Mouse (Mus musculus): ENCODE results near the gene Spint2. TPM values are rescaled to one million over a fixed set of nuclear protein-coding genes. Genes with fewer than 3 reads are reported as not detected.

Spint2 gene
- polyA plus RNA-seq, 1 experiment, result 426 TPM

DNA sequence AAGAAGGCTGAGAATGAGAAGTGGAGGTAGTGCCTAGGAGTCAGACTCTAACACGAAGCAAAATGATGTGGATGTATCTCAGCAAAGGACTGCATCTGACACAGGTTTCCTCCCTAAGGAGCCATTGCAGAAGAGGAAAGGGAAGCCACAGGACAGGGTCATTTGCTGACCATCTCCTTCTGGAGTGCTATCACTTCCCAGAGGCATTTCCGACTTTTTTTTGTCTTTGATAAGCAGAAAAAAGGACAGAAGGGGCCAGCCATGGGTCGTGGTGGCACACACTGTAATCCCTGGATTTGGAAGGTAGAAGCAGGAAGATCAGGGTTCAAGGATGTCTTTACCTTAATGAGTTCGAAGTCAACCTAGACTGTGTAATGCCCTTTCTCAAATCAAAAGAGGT is 45.1 kb downstream of the Spint2 start:
- 92% methylated on average over 4 of the region's 4 CpGs for WGBS
- TF ChIP-seq CTCF (IDR thresholded peaks at IDR 0.05; ENCODE audit: borderline replicate concordance, control insufficient read depth, extremely low read depth, insufficient read depth, low read length, poor library complexity) (no peak), POLR2A (IDR thresholded peaks at IDR 0.05; ENCODE audit: control insufficient read depth, extremely low read depth, insufficient read depth, low read length, poor library complexity) (no peak)
- Histone ChIP-seq H3K36me3 (ENCODE audit: control insufficient read depth, insufficient read depth, low read length) (no peaks in the 10 kb centered on the region), H3K27ac (ENCODE audit: control insufficient read depth, insufficient read depth, low read length) (no peak overlapping the region), H3K4me1 (replicated peaks; ENCODE audit: control insufficient read depth, insufficient read depth, low read length) (peaks cover 18% of the 10 kb centered on the region), H3K4me3 (ENCODE audit: control insufficient read depth, insufficient read depth, low read length) (no peak overlapping the region), H3K27me3 (ENCODE audit: control insufficient read depth, insufficient read depth, low read length) (peaks cover 10% of the 10 kb centered on the region)
- no peak for DNase-seq

- 92% methylated on average over 5 of the region's 5 CpGs for WGBS
- H3K27ac ChIP-seq (ENCODE audit: control insufficient read depth, insufficient read depth, low read length), result no peak overlapping the region
- H3K4me3 ChIP-seq (ENCODE audit: control insufficient read depth, insufficient read depth, low read length), result no peak overlapping the region
- no peaks in the 10 kb centered on the region for H3K36me3 ChIP-seq (ENCODE audit: control insufficient read depth, insufficient read depth, low read length)
- DNase-seq, result no peak
- TF ChIP-seq POLR2A (IDR thresholded peaks at IDR 0.05; ENCODE audit: control insufficient read depth, extremely low read depth, insufficient read depth, low read length, poor library complexity), result no peak
- H3K4me1 ChIP-seq (replicated peaks; ENCODE audit: control insufficient read depth, insufficient read depth, low read length), result peaks cover 18% of the 10 kb centered on the region
- peaks cover 10% of the 10 kb centered on the region for H3K27me3 ChIP-seq (ENCODE audit: control insufficient read depth, insufficient read depth, low read length)
These were observed 47.1 kb downstream of the Spint2 start for GRCm38 (mm10) chr7:29234661-29235060.

DNA sequence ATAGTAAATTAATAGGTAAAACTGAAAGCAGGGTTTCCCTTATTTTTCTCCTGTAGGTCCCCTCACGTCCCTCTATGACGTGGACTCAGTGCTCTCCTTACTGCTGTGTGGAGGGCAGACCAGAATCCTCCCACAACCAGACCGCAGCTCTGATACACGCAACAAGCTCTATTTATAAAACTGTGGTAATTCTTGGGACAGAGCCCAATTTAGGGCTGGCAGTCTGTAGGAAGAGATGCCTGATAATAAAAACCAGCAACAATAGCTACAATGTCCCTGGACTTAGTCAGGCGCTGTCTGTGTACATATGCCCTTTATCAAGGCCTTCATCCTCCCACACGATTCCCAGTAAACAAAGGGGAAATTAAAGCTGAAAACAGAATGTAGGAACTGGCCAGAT is 48.0 kb downstream of the Spint2 start:
- no peak for TF ChIP-seq CTCF (IDR thresholded peaks at IDR 0.05; ENCODE audit: borderline replicate concordance, control insufficient read depth, extremely low read depth, insufficient read depth, low read length, poor library complexity)
- no peak for TF ChIP-seq POLR2A (IDR thresholded peaks at IDR 0.05; ENCODE audit: control insufficient read depth, extremely low read depth, insufficient read depth, low read length, poor library complexity)
- no peak overlapping the region for H3K27ac ChIP-seq (ENCODE audit: control insufficient read depth, insufficient read depth, low read length)
- no peak for DNase-seq
- 44% methylated on average over 6 of the region's 6 CpGs for WGBS
- no peak overlapping the region for H3K4me3 ChIP-seq (ENCODE audit: control insufficient read depth, insufficient read depth, low read length)
- H3K36me3 ChIP-seq (ENCODE audit: control insufficient read depth, insufficient read depth, low read length), result no peaks in the 10 kb centered on the region
- peaks cover 10% of the 10 kb centered on the region for H3K27me3 ChIP-seq (ENCODE audit: control insufficient read depth, insufficient read depth, low read length)
- peaks cover 12% of the 10 kb centered on the region for H3K4me1 ChIP-seq (replicated peaks; ENCODE audit: control insufficient read depth, insufficient read depth, low read length)

GRCm38 (mm10) chr7:29232247-29233013 is 49.3 kb downstream of the Spint2 start, which contains the start of gene Kcnk6:
TSS of gene Kcnk6 (minus strand) at chr7:29232515.
- peak within 1 kb of the TSS; percentile 62 for H3K4me3 ChIP-seq (ENCODE audit: control insufficient read depth, insufficient read depth, low read length)
- peaks cover 10% of the 10 kb centered on the region for H3K27me3 ChIP-seq (ENCODE audit: control insufficient read depth, insufficient read depth, low read length)
- TF ChIP-seq CTCF (IDR thresholded peaks at IDR 0.05; ENCODE audit: borderline replicate concordance, control insufficient read depth, extremely low read depth, insufficient read depth, low read length, poor library complexity) (no peak), POLR2A (IDR thresholded peaks at IDR 0.05; ENCODE audit: control insufficient read depth, extremely low read depth, insufficient read depth, low read length, poor library complexity) (no peak)
- H3K36me3 ChIP-seq (ENCODE audit: control insufficient read depth, insufficient read depth, low read length), result no peaks in the 10 kb centered on the region
- 2% methylated on average over 62 of the region's 62 CpGs for WGBS
- H3K4me1 ChIP-seq (replicated peaks; ENCODE audit: control insufficient read depth, insufficient read depth, low read length), result peaks cover 10% of the 10 kb centered on the region
- DNase-seq, result no peak
- no peak within 1 kb of the TSS for H3K27ac ChIP-seq (ENCODE audit: control insufficient read depth, insufficient read depth, low read length)

GRCm38 (mm10) chr7:29231517-29231916 is 50.2 kb downstream of the Spint2 start:
- no peak for TF ChIP-seq CTCF (IDR thresholded peaks at IDR 0.05; ENCODE audit: borderline replicate concordance, control insufficient read depth, extremely low read depth, insufficient read depth, low read length, poor library complexity)
- Histone ChIP-seq H3K27me3 (ENCODE audit: control insufficient read depth, insufficient read depth, low read length) (peaks cover 10% of the 10 kb centered on the region), H3K36me3 (ENCODE audit: control insufficient read depth, insufficient read depth, low read length) (no peaks in the 10 kb centered on the region), H3K27ac (ENCODE audit: control insufficient read depth, insufficient read depth, low read length) (no peak overlapping the region), H3K4me3 (ENCODE audit: control insufficient read depth, insufficient read depth, low read length) (no peak overlapping the region), H3K4me1 (replicated peaks; ENCODE audit: control insufficient read depth, insufficient read depth, low read length) (peaks cover 9% of the 10 kb centered on the region)
- no peak for DNase-seq
- 80% methylated on average over 3 of the region's 3 CpGs for WGBS

GRCm38 (mm10) chr7:29230560-29230959 is 51.2 kb downstream of the Spint2 start:
- H3K4me3 ChIP-seq (ENCODE audit: control insufficient read depth, insufficient read depth, low read length), result no peak overlapping the region

GRCm38 (mm10) chr7:29228202-29228601 is 53.5 kb downstream of the Spint2 start:
- Histone ChIP-seq H3K36me3 (ENCODE audit: control insufficient read depth, insufficient read depth, low read length) (no peaks in the 10 kb centered on the region), H3K27me3 (ENCODE audit: control insufficient read depth, insufficient read depth, low read length) (peaks cover 10% of the 10 kb centered on the region), H3K27ac (ENCODE audit: control insufficient read depth, insufficient read depth, low read length) (no peak overlapping the region), H3K4me1 (replicated peaks; ENCODE audit: control insufficient read depth, insufficient read depth, low read length) (peaks cover 18% of the 10 kb centered on the region), H3K4me3 (ENCODE audit: control insufficient read depth, insufficient read depth, low read length) (no peak overlapping the region)
- TF ChIP-seq CTCF (IDR thresholded peaks at IDR 0.05; ENCODE audit: borderline replicate concordance, control insufficient read depth, extremely low read depth, insufficient read depth, low read length, poor library complexity) (no peak), POLR2A (IDR thresholded peaks at IDR 0.05; ENCODE audit: control insufficient read depth, extremely low read depth, insufficient read depth, low read length, poor library complexity) (no peak)
- WGBS, result 64% methylated on average over 4 of the region's 4 CpGs
- DNase-seq, result no peak

More at GRCm38 (mm10) chr7:29230560-29230959, 51.2 kb downstream of the Spint2 start:
- Histone ChIP-seq H3K36me3 (ENCODE audit: control insufficient read depth, insufficient read depth, low read length) (no peaks in the 10 kb centered on the region), H3K27me3 (ENCODE audit: control insufficient read depth, insufficient read depth, low read length) (peaks cover 10% of the 10 kb centered on the region), H3K27ac (ENCODE audit: control insufficient read depth, insufficient read depth, low read length) (no peak overlapping the region), H3K4me1 (replicated peaks; ENCODE audit: control insufficient read depth, insufficient read depth, low read length) (peaks cover 9% of the 10 kb centered on the region)
- TF ChIP-seq CTCF (IDR thresholded peaks at IDR 0.05; ENCODE audit: borderline replicate concordance, control insufficient read depth, extremely low read depth, insufficient read depth, low read length, poor library complexity) (no peak), POLR2A (IDR thresholded peaks at IDR 0.05; ENCODE audit: control insufficient read depth, extremely low read depth, insufficient read depth, low read length, poor library complexity) (no peak)
- no peak for DNase-seq
- 83% methylated on average over 3 of the region's 3 CpGs for WGBS

Data from thymus, adult 2 months (tissue).